Mouse (Mus musculus) lung, adult 2 months (tissue): ENCODE results near the gene Npnt.

Experiments
- CTCF ChIP-seq: fragments of 200-500 bp; IDR thresholded peaks from 2 replicates; pipeline ENCODE4 v1.5.1; 2011; ENCODE audit warnings: mild to moderate bottlenecking, low read length, control low read depth; ENCODE audit not compliant: insufficient read depth
- POLR2A ChIP-seq: fragments of 200-500 bp; IDR thresholded peaks from 2 replicates; pipeline ENCODE4 v1.6.1; 2011; ENCODE audit warnings: low read depth, mild to moderate bottlenecking, control low read depth, low read length, borderline replicate concordance; ENCODE audit errors: extremely low read depth

DNA sequence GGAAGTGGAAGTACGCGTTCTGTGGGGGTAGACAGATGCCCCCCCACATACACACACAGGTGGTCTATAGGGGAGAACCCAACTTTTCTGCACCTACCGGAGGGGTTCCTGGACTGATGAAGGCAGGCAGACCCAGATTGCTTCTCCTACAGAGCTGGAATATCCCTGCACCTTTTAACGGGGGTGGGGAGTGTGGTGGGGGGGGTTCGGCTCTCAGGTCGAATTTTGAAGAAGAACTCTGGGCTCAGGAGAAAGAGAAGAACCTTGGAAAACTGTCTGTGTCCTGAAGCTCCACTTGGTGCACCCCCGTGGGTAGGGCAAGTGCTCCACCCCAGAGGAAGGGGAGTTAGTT is 414 bp upstream of the Npnt start:
- TF ChIP-seq CTCF, result no peak
- no peak for TF ChIP-seq POLR2A
